Mouse (Mus musculus) heart, adult 18-20 months (tissue): Measurements from ENCODE around the gene Selenon. TPM values are rescaled to one million over a fixed set of nuclear protein-coding genes. Genes with fewer than 3 reads are reported as not detected.

Experiments used
- DNase-seq, 2 experiments: peaks; one replicate each; pipeline ENCODE4 v3.0.0; 2021 to 2022; ENCODE audit warnings: mixed read lengths in 1 of 2
- long read RNA-seq, 2 experiments: library from polyadenylated mRNA; stranded (forward); transcript quantifications; one replicate each; pipeline ENCODE4 v2.0.0; 2021
- total RNA-seq, 2 experiments: library from RNA; stranded (reverse); gene quantifications; 2 replicates each; pipeline ENCODE4 v1.2.3; 2021

Selenon gene
- 10 to 100 TPM; 16.8 to 17.0 TPM for total RNA-seq
- long read RNA-seq, experiment 1, transcript Selenon-201 (12 exons, 3,445 nt), result major isoform, 15 of 24 reads
- long read RNA-seq, experiment 1, partial matches to known transcripts, result 2 of 24 reads
- long read RNA-seq, experiment 1, other reads (novel, unspliced or antisense), result 7 of 24 reads
- long read RNA-seq, experiment 2, partial matches to known transcripts, result 0 of 6 reads
- long read RNA-seq, experiment 2, other reads (novel, unspliced or antisense), result 2 of 6 reads

GRCm38 (mm10) chr4:134551494-134552316, at the start of gene Selenon:
TSS of gene Selenon (minus strand) at chr4:134552166.
- DNase-seq, result peak; percentile 79 to 87

- DNase-seq, result no peak
Measured at GRCm38 (mm10) chr4:134601404-134601803, 49.4 kb upstream of the Selenon start.

GRCm38 (mm10) chr4:134600777-134601176, 48.8 kb upstream of the Selenon start:
- DNase-seq, result no peak

GRCm38 (mm10) chr4:134600060-134600459, 48.1 kb upstream of the Selenon start:
- no peak for DNase-seq

GRCm38 (mm10) chr4:134596816-134597692, 45.1 kb upstream of the Selenon start:
- no peak for DNase-seq

GRCm38 (mm10) chr4:134594731-134595439, 42.9 kb upstream of the Selenon start:
- DNase-seq, result no peak

- DNase-seq, result no peak
Measured at GRCm38 (mm10) chr4:134592442-134592841, 40.5 kb upstream of the Selenon start.

GRCm38 (mm10) chr4:134591506-134592061, 39.6 kb upstream of the Selenon start:
- DNase-seq, result peak; percentile 88 to 91

GRCm38 (mm10) chr4:134590227-134590926, 38.4 kb upstream of the Selenon start:
- DNase-seq, result peak; percentile 49 to 62

GRCm38 (mm10) chr4:134589786-134590185, 37.8 kb upstream of the Selenon start:
- DNase-seq, result no peak

GRCm38 (mm10) chr4:134588951-134589350, 37.0 kb upstream of the Selenon start:
- DNase-seq, result no peak

- no peak for DNase-seq
Measured at GRCm38 (mm10) chr4:134588287-134588686, 36.3 kb upstream of the Selenon start.

- DNase-seq, result no peak
Measured at GRCm38 (mm10) chr4:134587636-134588197, 35.8 kb upstream of the Selenon start.

GRCm38 (mm10) chr4:134586631-134587030, 34.7 kb upstream of the Selenon start:
- DNase-seq, result no peak

- DNase-seq, result no peak
Measured at GRCm38 (mm10) chr4:134586126-134586525, 34.2 kb upstream of the Selenon start.

- DNase-seq, result peak in 1 of 2 experiments; percentile 68
Measured at GRCm38 (mm10) chr4:134583513-134583912, 31.5 kb upstream of the Selenon start.

GRCm38 (mm10) chr4:134581365-134581764, 29.4 kb upstream of the Selenon start:
- DNase-seq, result no peak

GRCm38 (mm10) chr4:134580351-134581148, 28.6 kb upstream of the Selenon start:
- DNase-seq, result no peak

- no peak for DNase-seq
Measured at GRCm38 (mm10) chr4:134579620-134580019, 27.7 kb upstream of the Selenon start.

- DNase-seq, result peak; percentile 61 to 66
Measured at GRCm38 (mm10) chr4:134579212-134579611, 27.2 kb upstream of the Selenon start.
